Mouse (Mus musculus): ENCODE results near the gene Vmn1r197.
"Not testable (repeated sequence)": the region's sequence is repeated elsewhere in the genome, so short reads cannot be mapped to it uniquely, and the experiment has no call there.

The Vmn1r197 gene

GRCm38 (mm10) chr13:22324289-22324688, at the start of gene Vmn1r197:
TSS of gene Vmn1r197 (plus strand) at chr13:22324589.
- no peak for DNase-seq (ENCODE audit: low spot score)

GRCm38 (mm10) chr13:22284578-22284977, 39.8 kb upstream of the Vmn1r197 start:
- peak; percentile 15 for DNase-seq (ENCODE audit: low spot score)

GRCm38 (mm10) chr13:22289620-22290019, 34.8 kb upstream of the Vmn1r197 start, which contains the start of gene Vmn1r196:
TSS of gene Vmn1r196 (plus strand) at chr13:22289920.
- DNase-seq (ENCODE audit: low spot score), result no peak

GRCm38 (mm10) chr13:22308075-22308474, 16.3 kb upstream of the Vmn1r197 start:
- DNase-seq (ENCODE audit: low spot score), result not testable (repeated sequence)

GRCm38 (mm10) chr13:22315361-22315760, 9.0 kb upstream of the Vmn1r197 start:
- no peak for DNase-seq (ENCODE audit: low spot score)

GRCm38 (mm10) chr13:22317366-22317765, 7.0 kb upstream of the Vmn1r197 start:
- DNase-seq (ENCODE audit: low spot score), result no peak

GRCm38 (mm10) chr13:22320091-22320490, 4.3 kb upstream of the Vmn1r197 start:
- DNase-seq (ENCODE audit: low spot score), result no peak

GRCm38 (mm10) chr13:22333269-22333668, 8.9 kb downstream of the Vmn1r197 start:
- no peak for DNase-seq (ENCODE audit: low spot score)

- no peak for DNase-seq (ENCODE audit: low spot score)
Measured at GRCm38 (mm10) chr13:22335565-22335964, 11.2 kb downstream of the Vmn1r197 start.

GRCm38 (mm10) chr13:22350064-22350463, 25.7 kb downstream of the Vmn1r197 start, which contains the start of gene Vmn1r198:
TSS of gene Vmn1r198 (plus strand) at chr13:22350364.
- no peak for DNase-seq (ENCODE audit: low spot score)

GRCm38 (mm10) chr13:22350813-22351212, 26.4 kb downstream of the Vmn1r197 start:
- no peak for DNase-seq (ENCODE audit: low spot score)

- DNase-seq (ENCODE audit: low spot score), result no peak
Measured at GRCm38 (mm10) chr13:22379518-22379917, 55.1 kb downstream of the Vmn1r197 start, which contains the start of gene Vmn1r199. TSS of gene Vmn1r199 (plus strand) at chr13:22379818.

- not testable (repeated sequence) for DNase-seq (ENCODE audit: low spot score)
Measured at GRCm38 (mm10) chr13:22381128-22381527, 56.7 kb downstream of the Vmn1r197 start.
